Mouse (Mus musculus) hindbrain, embryonic 16.5 days (tissue): Measurements from ENCODE around the gene Rara. TPM values are rescaled to one million over a fixed set of nuclear protein-coding genes. Genes with fewer than 3 reads are reported as not detected.
"Not testable (repeated sequence)": the region's sequence is repeated elsewhere in the genome, so short reads cannot be mapped to it uniquely, and the experiment has no call there.

Experiments used
- ATAC-seq: fragments of 200-750 bp; cut with Nextera tagmentation; 2 replicates; pipeline ENCODE4 v1.8.0; 2017; ENCODE audit warnings: moderate TSS enrichment, moderate library complexity
- H3K27ac ChIP-seq: fragments of 300-500 bp; sonication (generic); 2 replicates; pipeline ENCODE4 v1.5.1; 2014; ENCODE audit warnings: low read depth, mild to moderate bottlenecking, control low read depth, low read length, moderate library complexity
- H3K27me3 ChIP-seq: fragments of 300-500 bp; sonication (generic); replicated peaks from 2 replicates; pipeline ENCODE4 v1.6.1; 2014; ENCODE audit warnings: low read length; ENCODE audit not compliant: control insufficient read depth, insufficient read depth
- H3K36me3 ChIP-seq: fragments of 300-500 bp; sonication (generic); 2 replicates; pipeline ENCODE4 v1.6.1; 2014; ENCODE audit warnings: mild to moderate bottlenecking, low read length, moderate library complexity, mixed read lengths; ENCODE audit not compliant: control insufficient read depth, insufficient read depth
- H3K4me1 ChIP-seq: fragments of 300-500 bp; sonication (generic); 2 replicates; pipeline ENCODE4 v1.6.1; 2014; ENCODE audit warnings: low read depth, low read length; ENCODE audit not compliant: control insufficient read depth, insufficient read depth
- H3K4me2 ChIP-seq: fragments of 300-500 bp; sonication (generic); 2 replicates; pipeline ENCODE4 v1.6.1; 2014; ENCODE audit warnings: mild to moderate bottlenecking, low read length, control low read depth, moderate library complexity
- H3K4me3 ChIP-seq: fragments of 300-500 bp; sonication (generic); 2 replicates; pipeline ENCODE4 v1.5.1; 2014; ENCODE audit warnings: mild to moderate bottlenecking, low read length, control low read depth, moderate library complexity
- H3K9ac ChIP-seq: fragments of 300-500 bp; sonication (generic); 2 replicates; pipeline ENCODE4 v1.6.1; 2014; ENCODE audit warnings: low read depth, mild to moderate bottlenecking, control low read depth, low read length, moderate library complexity
- H3K9me3 ChIP-seq: fragments of 300-500 bp; sonication (generic); 2 replicates; pipeline ENCODE4 v1.6.1; 2014; ENCODE audit warnings: mild to moderate bottlenecking, low read length, moderate library complexity; ENCODE audit not compliant: control insufficient read depth
- WGBS: fragments of 180-500 bp; shearing (Covaris S2); extraction: QIAGEN DNeasy Blood & Tissue Kit; methylation state at CpG from one replicate; pipeline ENCODE4 v1.1.7; 2014; 5-methylcytosine and 5-hydroxymethylcytosine counted together
- polyA plus RNA-seq: library from polyadenylated mRNA; unstranded; fragments of >200 nt; fragmentation: Nextera tagmentation; extraction: Ambion mirVana; gene quantifications from 2 replicates; pipeline ENCODE4 v1.2.1, GENCODE M21; 2015

Gene Rara
- polyA plus RNA-seq, 1 experiment from 2014 or later, result 12.1 TPM

DNA sequence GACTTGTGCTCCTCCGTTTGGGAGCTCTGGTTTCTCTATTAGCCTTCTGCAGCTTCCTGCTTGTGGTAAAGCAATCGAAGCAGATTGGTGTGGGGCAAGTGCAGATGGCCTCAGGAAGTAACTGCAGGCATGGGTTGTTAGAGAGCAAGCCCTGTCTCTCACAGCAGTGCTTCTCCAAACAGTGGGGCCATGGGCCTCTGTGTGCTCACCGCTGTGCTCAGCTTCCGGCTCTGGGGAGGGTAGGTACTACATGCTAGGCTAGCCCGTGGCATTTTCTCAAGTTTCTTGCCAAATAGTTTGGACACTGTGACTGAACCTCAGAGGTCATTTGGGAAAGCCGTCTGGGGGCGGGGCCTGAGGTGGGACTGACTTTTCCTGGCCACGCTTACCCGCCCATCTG, 9.4 kb upstream of the Rara start:
- H3K4me1 ChIP-seq, result peaks cover 4% of the 10 kb centered on the region
- 84% methylated on average over 9 of the region's 9 CpGs for WGBS
- ATAC-seq, result no peak
- H3K9me3 ChIP-seq, result no peaks in the 10 kb centered on the region
- H3K27me3 ChIP-seq, result no peaks in the 10 kb centered on the region
- no peak overlapping the region for H3K4me2 ChIP-seq
- no peak overlapping the region for H3K9ac ChIP-seq
- H3K36me3 ChIP-seq, result no peaks in the 10 kb centered on the region
- H3K4me3 ChIP-seq, result no peak overlapping the region
- no peak overlapping the region for H3K27ac ChIP-seq

DNA sequence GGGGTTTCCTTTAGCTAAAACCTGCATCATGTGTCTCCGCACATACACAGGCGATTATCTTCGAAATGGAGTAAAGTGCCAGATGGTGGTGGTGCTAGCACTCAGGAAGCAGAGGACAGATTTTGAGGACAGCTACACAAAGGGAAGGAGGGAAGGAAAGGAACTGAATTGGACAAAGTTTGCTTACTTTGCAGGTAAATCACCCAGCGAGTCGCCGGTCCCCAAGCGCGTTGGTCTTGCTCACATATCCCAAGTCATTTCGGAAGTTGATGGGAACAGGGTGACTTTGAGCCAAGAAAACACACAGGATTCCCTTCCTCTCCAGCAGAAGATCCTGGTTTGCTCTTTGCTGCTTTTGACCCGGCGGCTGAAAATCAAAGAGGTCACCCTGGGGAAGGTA, 8.6 kb upstream of the Rara start:
- H3K27ac ChIP-seq, result no peak overlapping the region
- H3K27me3 ChIP-seq, result no peaks in the 10 kb centered on the region
- no peak overlapping the region for H3K4me2 ChIP-seq
- H3K4me1 ChIP-seq, result peaks cover 9% of the 10 kb centered on the region
- WGBS, result 90% methylated on average over 11 of the region's 11 CpGs
- no peaks in the 10 kb centered on the region for H3K36me3 ChIP-seq
- H3K4me3 ChIP-seq, result no peak overlapping the region
- no peak overlapping the region for H3K9ac ChIP-seq
- H3K9me3 ChIP-seq, result no peaks in the 10 kb centered on the region
- ATAC-seq, result no peak

DNA sequence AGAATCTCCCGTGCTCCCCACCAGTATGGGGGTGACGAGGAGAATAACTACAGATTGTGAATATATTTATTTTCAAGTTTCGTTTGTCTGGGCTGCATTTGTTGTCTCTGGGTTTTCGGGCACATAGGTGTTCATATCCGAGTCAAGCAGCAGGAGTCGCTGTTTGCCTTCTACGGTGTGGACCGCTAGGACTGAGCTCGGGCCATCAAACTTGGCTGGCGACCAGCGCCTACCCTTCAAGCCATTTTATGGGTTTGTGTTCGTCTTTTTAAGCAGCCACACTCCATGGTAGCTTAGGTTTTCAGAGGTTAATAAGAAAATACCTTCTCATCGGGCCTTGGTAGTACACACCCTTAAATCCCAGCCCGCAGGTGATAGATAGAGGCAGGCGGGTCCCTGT, 5.8 kb upstream of the Rara start:
- not testable (repeated sequence) for ATAC-seq, H3K4me3 ChIP-seq, H3K27me3 ChIP-seq, H3K4me2 ChIP-seq, H3K9ac ChIP-seq, H3K9me3 ChIP-seq, H3K36me3 ChIP-seq, H3K27ac ChIP-seq
- H3K4me1 ChIP-seq, result peaks cover 28% of the 10 kb centered on the region
- WGBS, result 51% methylated on average over 15 of the region's 15 CpGs

DNA sequence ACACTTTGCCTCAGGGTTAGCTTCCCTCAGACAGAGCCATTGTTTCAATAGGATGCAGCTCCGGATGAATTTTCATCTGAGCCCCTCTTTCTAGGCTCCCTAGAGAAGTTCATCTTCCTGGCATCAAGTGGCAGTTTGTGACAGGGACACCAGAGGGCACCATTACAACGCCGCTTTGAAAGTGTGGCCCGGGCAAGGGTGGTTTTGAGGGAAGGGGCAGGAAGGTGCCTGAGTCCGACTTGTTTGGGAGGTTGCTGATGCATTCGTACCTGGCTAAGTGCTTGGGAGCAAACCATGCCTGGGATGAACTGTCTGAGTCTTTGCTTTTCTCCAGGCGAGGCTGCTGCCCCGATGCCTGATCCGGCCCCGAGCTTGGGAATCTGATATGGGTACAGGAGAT, 5.3 kb upstream of the Rara start:
- H3K9ac ChIP-seq, result peak overlapping the region; percentile 31; the same call in 1 of the 2 replicates

DNA sequence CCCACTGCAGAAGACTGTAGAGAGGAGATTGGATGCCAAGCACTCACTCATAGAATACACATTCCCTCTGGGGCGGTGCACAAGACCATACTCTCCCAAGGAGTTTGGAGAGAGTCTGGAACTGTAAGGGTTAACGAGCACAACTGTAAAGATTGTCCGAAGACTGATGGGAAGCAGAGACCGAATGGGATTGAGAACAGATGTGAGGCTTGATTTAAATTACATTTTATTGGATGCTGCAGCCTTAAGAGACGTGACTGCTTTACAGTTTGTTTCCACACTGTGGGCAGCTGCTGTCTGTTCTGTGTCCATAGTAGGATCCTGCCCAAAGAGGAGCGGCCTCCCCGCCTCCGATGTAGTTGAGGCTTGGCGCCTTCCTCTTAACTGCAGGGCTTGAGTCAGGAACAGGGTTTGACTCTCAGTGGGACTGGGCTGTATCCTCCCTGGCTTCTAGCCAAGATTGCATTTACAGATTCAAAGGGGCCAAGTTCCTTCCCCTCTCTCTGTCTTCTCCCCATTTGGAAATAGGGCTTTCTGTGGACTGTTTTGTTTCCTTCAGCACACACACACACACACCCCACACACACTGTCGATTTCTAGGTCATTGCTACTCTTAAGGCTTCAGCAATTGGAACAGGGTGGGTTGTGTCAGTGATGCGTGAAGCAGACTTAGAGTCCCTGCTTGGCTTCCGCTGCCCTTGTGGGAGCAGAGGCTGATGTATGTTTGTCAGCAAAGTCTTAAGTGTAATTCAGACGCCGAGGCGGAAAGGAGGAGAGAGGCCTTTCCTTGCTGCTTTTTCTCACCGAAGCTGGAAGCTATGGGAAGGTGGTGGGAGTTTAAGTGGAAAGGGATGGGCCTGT, 4.5 kb upstream of the Rara start:
- not testable (repeated sequence) for H3K4me3 ChIP-seq, H3K36me3 ChIP-seq, H3K27me3 ChIP-seq, H3K9me3 ChIP-seq, H3K4me2 ChIP-seq
- Histone ChIP-seq H3K9ac (peak overlapping the region; percentile 31; the same call in 1 of the 2 replicates), H3K27ac (peak overlapping the region; percentile 56; the same call in 1 of the 2 replicates), H3K4me1 (peaks cover 34% of the 10 kb centered on the region)
- peak; percentile 14; the same call in 1 of the 2 replicates for ATAC-seq
- WGBS, result 33% methylated on average over 16 of the region's 16 CpGs

More for the DNA sequence above, 5.3 kb upstream of the Rara start:
- H3K9me3 ChIP-seq, H3K4me2 ChIP-seq, H3K27me3 ChIP-seq, H3K4me3 ChIP-seq, ATAC-seq, H3K36me3 ChIP-seq: not testable (repeated sequence)
- Histone ChIP-seq H3K4me1 (peaks cover 28% of the 10 kb centered on the region), H3K27ac (0 out of 2 replicates have a peak overlapping the region, but pooled peaks have one; percentile 12)
- 45% methylated on average over 10 of the region's 10 CpGs for WGBS

DNA sequence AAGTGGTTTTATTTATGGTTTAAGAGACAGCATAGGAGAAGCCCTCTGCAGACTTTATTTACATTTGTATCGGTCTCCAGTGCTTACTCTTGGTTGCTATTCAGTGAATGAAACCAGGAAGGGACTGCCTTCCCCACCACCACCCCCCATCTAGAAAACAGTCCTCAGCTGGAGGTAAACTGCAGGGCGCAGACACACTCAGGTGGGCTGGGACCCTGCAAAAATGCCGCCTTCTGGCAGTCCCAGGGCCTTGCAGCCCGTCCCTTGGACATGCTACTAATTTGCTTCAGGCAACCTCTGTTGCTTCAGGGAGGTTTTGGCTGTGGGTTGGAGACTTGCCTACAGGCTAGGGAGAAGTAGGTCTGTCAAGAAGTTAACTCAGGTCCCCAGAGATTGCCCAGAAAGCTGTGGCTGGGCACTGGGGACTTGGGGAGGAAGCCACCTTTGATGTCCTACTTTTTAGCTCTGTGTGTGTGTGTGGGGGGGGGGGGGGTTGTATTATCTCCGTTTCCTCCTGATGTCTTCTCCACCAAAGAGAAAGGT, 2.9 kb upstream of the Rara start:
- Histone ChIP-seq H3K4me2 (no peak overlapping the region), H3K27me3 (no peaks in the 10 kb centered on the region), H3K27ac (0 out of 2 replicates have a peak overlapping the region, but pooled peaks have one; percentile 9), H3K9me3 (no peaks in the 10 kb centered on the region), H3K9ac (no peak overlapping the region), H3K4me3 (no peak overlapping the region), H3K36me3 (no peaks in the 10 kb centered on the region), H3K4me1 (peaks cover 50% of the 10 kb centered on the region)
- WGBS, result 36% methylated on average over 5 of the region's 5 CpGs
- ATAC-seq, result no peak

DNA sequence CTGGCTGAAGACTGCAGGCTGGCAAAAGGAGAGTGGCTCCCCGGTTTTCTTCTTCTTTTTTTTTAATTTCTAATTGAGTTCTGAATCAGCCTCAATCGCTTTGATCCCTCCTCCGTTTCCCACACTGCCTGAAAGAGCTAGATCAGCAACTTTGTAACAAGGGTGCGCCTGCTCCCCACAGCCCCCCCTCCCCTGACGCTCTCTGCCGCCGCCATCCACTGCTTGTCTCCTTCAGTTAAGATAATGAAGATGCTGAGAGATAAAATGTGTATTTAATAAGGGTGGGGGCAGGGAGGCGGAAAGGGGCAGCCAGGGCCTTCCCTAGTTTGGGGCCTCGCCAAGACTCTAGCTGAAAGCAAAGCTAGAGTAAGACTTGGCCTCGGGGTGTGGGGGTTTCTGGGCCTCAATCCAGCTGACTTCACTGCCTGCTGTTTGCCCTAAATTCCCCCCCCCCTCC, 2.3 kb upstream of the Rara start:
- WGBS, result 7% methylated on average over 10 of the region's 10 CpGs
- Histone ChIP-seq H3K9ac (no peak overlapping the region), H3K27ac (peak overlapping the region; percentile 68; the same call in 1 of the 2 replicates), H3K4me1 (peaks cover 56% of the 10 kb centered on the region), H3K4me3 (no peak overlapping the region), H3K36me3 (no peaks in the 10 kb centered on the region), H3K27me3 (no peaks in the 10 kb centered on the region), H3K4me2 (peak overlapping the region; percentile 11; the same call in 1 of the 2 replicates), H3K9me3 (no peaks in the 10 kb centered on the region)
- ATAC-seq, result 0 out of 2 replicates have a peak, but pooled peaks have one; percentile 28

DNA sequence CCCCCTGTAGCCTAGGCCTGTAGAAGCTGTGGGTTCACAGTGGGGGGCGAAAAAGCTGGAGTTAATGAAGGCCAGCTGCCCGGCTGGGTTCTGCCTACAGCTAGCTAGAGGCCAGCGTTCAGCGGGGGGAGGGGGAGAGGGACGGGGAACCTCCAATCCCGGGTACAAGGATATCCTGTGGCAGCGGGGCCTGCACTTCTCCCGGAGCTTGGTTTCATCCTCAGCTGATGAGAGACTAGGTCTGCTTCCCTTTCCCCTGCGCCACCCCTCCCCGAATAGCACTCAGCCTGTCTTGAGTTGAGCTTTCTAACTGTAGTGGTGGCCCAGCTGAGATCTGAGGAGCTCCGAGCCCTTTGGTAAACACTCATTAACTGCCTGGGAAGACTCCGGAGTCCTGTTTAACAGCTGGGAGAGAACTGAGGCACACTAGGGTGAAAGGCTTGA, 1.7 kb upstream of the Rara start:
- H3K27ac ChIP-seq, result peak overlapping the region; percentile 68; the same call in 1 of the 2 replicates
- H3K36me3 ChIP-seq, result no peaks in the 10 kb centered on the region
- H3K4me3 ChIP-seq, result no peak overlapping the region
- no peak overlapping the region for H3K4me2 ChIP-seq
- WGBS, result 5% methylated on average over 12 of the region's 12 CpGs
- 0 out of 2 replicates have a peak, but pooled peaks have one; percentile 4 for ATAC-seq
- H3K27me3 ChIP-seq, result no peaks in the 10 kb centered on the region
- H3K9me3 ChIP-seq, result no peaks in the 10 kb centered on the region
- peaks cover 62% of the 10 kb centered on the region for H3K4me1 ChIP-seq
- no peak overlapping the region for H3K9ac ChIP-seq

DNA sequence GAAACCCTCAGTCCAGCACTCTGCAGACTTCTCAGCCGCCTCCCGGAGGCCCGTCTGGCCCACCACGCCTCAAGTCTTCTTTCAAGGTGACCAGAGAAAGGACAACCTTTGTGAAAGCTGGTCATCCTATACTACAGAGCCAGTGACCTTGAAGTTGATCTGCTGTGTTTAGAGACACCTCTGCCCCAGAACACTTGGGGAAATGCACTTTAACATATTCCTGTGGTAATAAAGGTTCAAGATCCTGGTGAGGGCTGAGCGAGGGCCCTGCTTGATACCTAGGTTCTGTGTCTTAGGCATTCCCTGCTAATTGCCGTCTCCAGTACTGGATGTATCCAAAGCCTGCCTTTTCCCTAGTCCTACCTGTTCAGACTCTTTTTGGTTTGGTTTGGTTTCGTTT, 1.1 kb upstream of the Rara start:
- no peak overlapping the region for H3K4me2 ChIP-seq
- H3K9ac ChIP-seq, result no peak overlapping the region
- no peak overlapping the region for H3K27ac ChIP-seq
- peaks cover 69% of the 10 kb centered on the region for H3K4me1 ChIP-seq
- no peaks in the 10 kb centered on the region for H3K9me3 ChIP-seq
- WGBS, result 74% methylated on average over 7 of the region's 7 CpGs
- no peak for ATAC-seq
- no peak overlapping the region for H3K4me3 ChIP-seq
- no peaks in the 10 kb centered on the region for H3K36me3 ChIP-seq
- H3K27me3 ChIP-seq, result no peaks in the 10 kb centered on the region
